In genomic region chr19:8930117-8930516, GRCm38 (mm10) we compare ENCODE assay signal across 8 mouse cellular contexts. TPM values are rescaled to one million over a fixed set of nuclear protein-coding genes. Genes with fewer than 3 reads are reported as not detected.
DNase-seq lines count a peak whose midpoint lies in the region; ATAC-seq and TF ChIP-seq lines count a peak whose summit lies in the region.

No protein-coding gene starts in this region.

- peak overlapping the region; percentile 89 for H3K4me2 ChIP-seq in heart, embryonic 11.5 days
- peak overlapping the region; percentile 85 for H3K4me2 ChIP-seq in liver, embryonic 13.5 days

- H3K4me1 ChIP-seq in heart, embryonic 11.5 days (ENCODE audit: control insufficient read depth, insufficient read depth, low read length): peaks cover 20% of the 10 kb centered on the region
- H3K4me1 ChIP-seq in forebrain, embryonic 10.5 days: peaks cover 28% of the 10 kb centered on the region
- peaks cover 49% of the 10 kb centered on the region for H3K4me1 ChIP-seq in liver, embryonic 13.5 days (replicated peaks)

- H3ac ChIP-seq in C2C12 (ENCODE audit: control insufficient read depth, insufficient read length, low read depth): peak overlapping the region; percentile 73

- intact Hi-C loops in left cerebral cortex, postnatal 10 days (cut with DNase I): no loop called here

- no peak for ATAC-seq in heart, embryonic 11.5 days (replicated peaks; ENCODE audit: insufficient number of reproducible peaks, low FRiP score, low TSS enrichment)
- ATAC-seq in liver, embryonic 13.5 days (ENCODE audit: low read depth): no peak

- no peaks in the 10 kb centered on the region for H3K9me3 ChIP-seq in heart, embryonic 11.5 days (replicated peaks; ENCODE audit: control insufficient read depth, low read length)
- H3K9me3 ChIP-seq in forebrain, embryonic 10.5 days: no peaks in the 10 kb centered on the region
- H3K9me3 ChIP-seq in liver, embryonic 13.5 days (replicated peaks): no peaks in the 10 kb centered on the region

- H3K79me3 ChIP-seq in C2C12 (ENCODE audit: low read depth): peaks cover 10% of the 10 kb centered on the region

- TF ChIP-seq CTCF in C2C12 (IDR thresholded peaks at IDR 0.05; ENCODE audit: control insufficient read depth, insufficient read depth, insufficient read length): no peak

- DNase-seq in heart, adult 18-20 months: no peak
- DNase-seq in forebrain, embryonic 10.5 days (ENCODE audit: extremely low spot score, low spot score): no peak
- no peak for DNase-seq in liver, embryonic 13.5 days
- no peak for DNase-seq in urinary bladder, postnatal 14 days (ENCODE audit: low spot score)
- no peak for DNase-seq in adrenal gland, adult (ENCODE audit: inconsistent age in 2 of 2, low spot score in 1 of 2)
- no peak for DNase-seq in left cerebral cortex, postnatal 10 days (ENCODE audit: extremely low spot score in 1 of 2, low spot score in 2 of 2)

- peak overlapping the region; percentile 91 for H3K9ac ChIP-seq in heart, embryonic 11.5 days (ENCODE audit: low read depth, low read length)
- H3K9ac ChIP-seq in liver, embryonic 13.5 days: peak overlapping the region; percentile 81

- no peaks in the 10 kb centered on the region for H3K27me3 ChIP-seq in heart, embryonic 11.5 days (ENCODE audit: control insufficient read depth, insufficient read depth, low read length)
- no peaks in the 10 kb centered on the region for H3K27me3 ChIP-seq in C2C12 (ENCODE audit: control insufficient read depth, insufficient read depth, insufficient read length)
- no peaks in the 10 kb centered on the region for H3K27me3 ChIP-seq in forebrain, embryonic 10.5 days (ENCODE audit: poor library complexity, severe bottlenecking)
- no peaks in the 10 kb centered on the region for H3K27me3 ChIP-seq in liver, embryonic 13.5 days

- peaks cover 17% of the 10 kb centered on the region for H3K79me2 ChIP-seq in C2C12 (ENCODE audit: control insufficient read depth, insufficient read depth)

- H3K36me3 ChIP-seq in heart, embryonic 11.5 days (ENCODE audit: control insufficient read depth, insufficient read depth, low read length): peaks cover 13% of the 10 kb centered on the region
- H3K36me3 ChIP-seq in C2C12 (ENCODE audit: control insufficient read depth, insufficient read depth): peaks cover 19% of the 10 kb centered on the region
- peaks cover 65% of the 10 kb centered on the region for H3K36me3 ChIP-seq in forebrain, embryonic 10.5 days (replicated peaks)
- H3K36me3 ChIP-seq in liver, embryonic 13.5 days: peaks cover 64% of the 10 kb centered on the region

- H3K4me3 ChIP-seq in heart, embryonic 11.5 days (ENCODE audit: low read depth, low read length): peak overlapping the region; percentile 87
- H3K4me3 ChIP-seq in C2C12 (ENCODE audit: insufficient read depth, poor library complexity, severe bottlenecking): peak overlapping the region; percentile 59
- peak overlapping the region; percentile 77 for H3K4me3 ChIP-seq in forebrain, embryonic 10.5 days
- peak overlapping the region; percentile 79 for H3K4me3 ChIP-seq in liver, embryonic 13.5 days (replicated peaks)

- WGBS in heart, embryonic 11.5 days (ENCODE audit: insufficient replicate concordance): 10% methylated on average over 11 of the region's 11 CpGs
- WGBS in forebrain, embryonic 10.5 days: 14% methylated on average over 11 of the region's 11 CpGs
- WGBS in liver, embryonic 13.5 days (ENCODE audit: insufficient replicate concordance): 9% methylated on average over 11 of the region's 11 CpGs

- peak overlapping the region; percentile 76; the same call in 1 of the 2 replicates for H3K27ac ChIP-seq in heart, embryonic 11.5 days (ENCODE audit: low read depth, low read length)
- H3K27ac ChIP-seq in forebrain, embryonic 10.5 days: peak overlapping the region; percentile 89
- H3K27ac ChIP-seq in liver, embryonic 13.5 days: peak overlapping the region; percentile 90

TF ChIP-seq in C2C12, 6 proteins besides CTCF, POLR2A, EP300 and RAD21:
- TF ChIP-seq MAX (IDR thresholded peaks at IDR 0.05) (no peak), USF1 (IDR thresholded peaks at IDR 0.05; ENCODE audit: low read depth) (no peak), FOSL1 (IDR thresholded peaks at IDR 0.05; ENCODE audit: insufficient read depth, low read length, poor library complexity, severe bottlenecking) (no peak), MYOG (IDR thresholded peaks at IDR 0.05; ENCODE audit: control insufficient read depth, extremely low read depth, insufficient read length) (no peak), CEBPB (IDR thresholded peaks at IDR 0.05; ENCODE audit: low read depth) (no peak), MYOD1 (IDR thresholded peaks at IDR 0.05; ENCODE audit: control insufficient read depth, insufficient read length, low read depth) (no peak)
TF ChIP-seq in C2C12: peak in this region for 0.

RNA-seq across cellular contexts. Expression of gene Eml3, which starts 0.8 kb away (rescaled TPM):
- polyA plus RNA-seq in heart, embryonic 11.5 days (2014; fragmentation: Nextera tagmentation; extraction: Ambion mirVana): 8.1 and 8.5 TPM in 2 replicates
- total RNA-seq in heart, adult 18-20 months (2021): 1 to 10 TPM; 5.7 to 7.6 TPM
- 28.7 TPM for polyA plus RNA-seq in C2C12 (2012; fragmentation: generic; extraction: Trizol)
- 24.0 and 25.7 TPM in 2 replicates for polyA plus RNA-seq in forebrain, embryonic 10.5 days (2016; fragmentation: Nextera tagmentation; extraction: Ambion mirVana)
- 14.4 and 15.2 TPM in 2 replicates for polyA plus RNA-seq in liver, embryonic 13.5 days (2015; fragmentation: Nextera tagmentation; extraction: Ambion mirVana)
- total RNA-seq in left cerebral cortex, postnatal 10 days (2021): 1 to 10 TPM; 7.5 to 8.5 TPM

RNA-seq across cellular contexts. Expression of gene Rom1, which starts 1.0 kb away (rescaled TPM):
- polyA plus RNA-seq in heart, embryonic 11.5 days (2014; fragmentation: Nextera tagmentation; extraction: Ambion mirVana): 1.2 and 1.7 TPM in 2 replicates
- total RNA-seq in heart, adult 18-20 months (2021): 10 to 100 TPM; 25.7 to 34.7 TPM
- polyA plus RNA-seq in C2C12 (2012; fragmentation: generic; extraction: Trizol): 10.4 TPM
- polyA plus RNA-seq in forebrain, embryonic 10.5 days (2016; fragmentation: Nextera tagmentation; extraction: Ambion mirVana): 3.7 and 3.9 TPM in 2 replicates
- polyA plus RNA-seq in liver, embryonic 13.5 days (2015; fragmentation: Nextera tagmentation; extraction: Ambion mirVana): 2.7 and 2.8 TPM in 2 replicates
- 1 to 10 TPM; 2.1 to 2.4 TPM for total RNA-seq in left cerebral cortex, postnatal 10 days (2021)

RNA-seq across cellular contexts. Expression of gene B3gat3, which starts 9.9 kb away (rescaled TPM):
- polyA plus RNA-seq in heart, embryonic 11.5 days (2014; fragmentation: Nextera tagmentation; extraction: Ambion mirVana): 33.2 and 35.9 TPM in 2 replicates
- 10 to 100 TPM; 38.0 to 38.7 TPM for total RNA-seq in heart, adult 18-20 months (2021)
- polyA plus RNA-seq in C2C12 (2012; fragmentation: generic; extraction: Trizol): 60.1 TPM
- polyA plus RNA-seq in forebrain, embryonic 10.5 days (2016; fragmentation: Nextera tagmentation; extraction: Ambion mirVana): 49.6 and 52.2 TPM in 2 replicates
- polyA plus RNA-seq in liver, embryonic 13.5 days (2015; fragmentation: Nextera tagmentation; extraction: Ambion mirVana): 20.1 and 22.8 TPM in 2 replicates
- 100 to 1,000 TPM; 141 to 144 TPM for total RNA-seq in left cerebral cortex, postnatal 10 days (2021)

RNA-seq across cellular contexts. Expression of gene Mta2, which starts 11.6 kb away (rescaled TPM):
- 30.0 and 39.9 TPM in 2 replicates for polyA plus RNA-seq in heart, embryonic 11.5 days (2014; fragmentation: Nextera tagmentation; extraction: Ambion mirVana)
- total RNA-seq in heart, adult 18-20 months (2021): 10 to 100 TPM; 28.8 to 30.1 TPM
- 109 TPM for polyA plus RNA-seq in C2C12 (2012; fragmentation: generic; extraction: Trizol)
- polyA plus RNA-seq in forebrain, embryonic 10.5 days (2016; fragmentation: Nextera tagmentation; extraction: Ambion mirVana): 202 and 206 TPM in 2 replicates
- 99.5 and 114 TPM in 2 replicates for polyA plus RNA-seq in liver, embryonic 13.5 days (2015; fragmentation: Nextera tagmentation; extraction: Ambion mirVana)
- total RNA-seq in left cerebral cortex, postnatal 10 days (2021): 10 to 100 TPM; 50.2 to 52.4 TPM

RNA-seq across cellular contexts. Expression of gene Tut1, which starts 23.5 kb away (rescaled TPM):
- 17.1 and 19.8 TPM in 2 replicates for polyA plus RNA-seq in heart, embryonic 11.5 days (2014; fragmentation: Nextera tagmentation; extraction: Ambion mirVana)
- 1 to 10 TPM; 8.2 to 9.5 TPM for total RNA-seq in heart, adult 18-20 months (2021)
- 24.2 TPM for polyA plus RNA-seq in C2C12 (2012; fragmentation: generic; extraction: Trizol)
- 40.2 and 49.1 TPM in 2 replicates for polyA plus RNA-seq in forebrain, embryonic 10.5 days (2016; fragmentation: Nextera tagmentation; extraction: Ambion mirVana)
- polyA plus RNA-seq in liver, embryonic 13.5 days (2015; fragmentation: Nextera tagmentation; extraction: Ambion mirVana): 18.7 and 20.2 TPM in 2 replicates
- 10 to 100 TPM; 14.6 to 16.0 TPM for total RNA-seq in left cerebral cortex, postnatal 10 days (2021)
